25 mouse cellular contexts compared by ENCODE assay signal in genomic region chr9:21067006-21067684, GRCm38 (mm10). TPM values are rescaled to one million over a fixed set of nuclear protein-coding genes. Genes with fewer than 3 reads are reported as not detected.
A peak's percentile ranks its signal among the peaks of the same experiment; 100 is the strongest.
DNase-seq lines count a peak whose midpoint lies in the region; ATAC-seq and TF ChIP-seq lines count a peak whose summit lies in the region.
"Had no signal": no experiment of that assay in that cellular context is flagged by ENCODE, and none has a peak within 500 bp of the region (broad histone marks: within the 10 kb centered on the region; RNA-seq: fewer than 3 reads in every experiment).

Gene Zglp1 (minus strand): TSS chr9:21067093.

- no peak within 1 kb of the TSS for H3K4me2 ChIP-seq in heart, postnatal 0 days (ENCODE audit: low read depth, low read length)
- H3K4me2 ChIP-seq in midbrain, embryonic 11.5 days: no peak within 1 kb of the TSS
- H3K4me2 ChIP-seq: embryonic facial prominence, embryonic 13.5 days; forebrain, embryonic 12.5 days; heart, embryonic 15.5 days; intestine, embryonic 15.5 days had no signal

- no peaks in the 10 kb centered on the region for H3K9me3 ChIP-seq in heart, postnatal 0 days (replicated peaks; ENCODE audit: control insufficient read depth, low read length)
- H3K9me3 ChIP-seq in midbrain, embryonic 11.5 days (ENCODE audit: control insufficient read depth, low read length): no peaks in the 10 kb centered on the region
- no peaks in the 10 kb centered on the region for H3K9me3 ChIP-seq in midbrain, embryonic 10.5 days (replicated peaks)
- H3K9me3 ChIP-seq in ES-Bruce4 (replicated peaks; ENCODE audit: control insufficient read depth, insufficient read depth, low read length, poor library complexity, severe bottlenecking): no peaks in the 10 kb centered on the region
- no peaks in the 10 kb centered on the region for H3K9me3 ChIP-seq in embryonic facial prominence, embryonic 10.5 days
- H3K9me3 ChIP-seq: embryonic facial prominence, embryonic 13.5 days; forebrain, embryonic 12.5 days; G1E; heart, embryonic 10.5 days; heart, embryonic 15.5 days; hindbrain, embryonic 10.5 days; intestine, embryonic 15.5 days had no signal

- no peaks in the 10 kb centered on the region for H3K27me3 ChIP-seq in heart, postnatal 0 days (ENCODE audit: control insufficient read depth, insufficient read depth, low read length)
- no peaks in the 10 kb centered on the region for H3K27me3 ChIP-seq in midbrain, embryonic 11.5 days (ENCODE audit: control insufficient read depth, insufficient read depth, low read length)
- H3K27me3 ChIP-seq in midbrain, embryonic 10.5 days (ENCODE audit: low read depth, poor library complexity, severe bottlenecking): no peaks in the 10 kb centered on the region
- H3K27me3 ChIP-seq in ES-Bruce4 (ENCODE audit: control insufficient read depth, insufficient read depth, low read length, poor library complexity, severe bottlenecking): no peaks in the 10 kb centered on the region
- H3K27me3 ChIP-seq in embryonic facial prominence, embryonic 10.5 days (replicated peaks; ENCODE audit: low read depth, poor library complexity, severe bottlenecking): no peaks in the 10 kb centered on the region
- H3K27me3 ChIP-seq: embryonic facial prominence, embryonic 13.5 days; forebrain, embryonic 12.5 days; heart, embryonic 15.5 days; intestine, embryonic 15.5 days had no signal

- H3K9ac ChIP-seq in heart, postnatal 0 days (replicated peaks; ENCODE audit: low read depth, low read length): no peak within 1 kb of the TSS
- no peak within 1 kb of the TSS for H3K9ac ChIP-seq in midbrain, embryonic 11.5 days (ENCODE audit: low read length)
- H3K9ac ChIP-seq in ES-Bruce4 (ENCODE audit: low read depth, poor library complexity, severe bottlenecking): no peak within 1 kb of the TSS
- H3K9ac ChIP-seq: embryonic facial prominence, embryonic 13.5 days; forebrain, embryonic 12.5 days; heart, embryonic 15.5 days; intestine, embryonic 15.5 days had no signal

- no peak for TF ChIP-seq EP300 in heart, postnatal 0 days (IDR thresholded peaks at IDR 0.05; ENCODE audit: low read depth)
- TF ChIP-seq EP300 in ES-Bruce4 (IDR thresholded peaks at IDR 0.05; ENCODE audit: insufficient read depth, low read depth, low read length): no peak

- H3K4me1 ChIP-seq in heart, postnatal 0 days (ENCODE audit: control insufficient read depth, insufficient read depth): no peaks in the 10 kb centered on the region
- no peaks in the 10 kb centered on the region for H3K4me1 ChIP-seq in midbrain, embryonic 11.5 days (ENCODE audit: control insufficient read depth, insufficient read depth, low read length)
- H3K4me1 ChIP-seq in midbrain, embryonic 10.5 days: peaks cover 11% of the 10 kb centered on the region
- peaks cover 3% of the 10 kb centered on the region for H3K4me1 ChIP-seq in ES-Bruce4 (ENCODE audit: control insufficient read depth, insufficient read depth, low read length)
- peaks cover 7% of the 10 kb centered on the region for H3K4me1 ChIP-seq in embryonic facial prominence, embryonic 10.5 days
- H3K4me1 ChIP-seq: intestine, embryonic 15.5 days had no signal

- no peak for DNase-seq in heart, postnatal 0 days (ENCODE audit: low spot score)
- DNase-seq in heart, adult 8-10 months (ENCODE audit: low spot score): no peak
- DNase-seq in midbrain, embryonic 11.5 days (ENCODE audit: low spot score, missing footprints): peak; percentile 72
- DNase-seq in midbrain, embryonic 10.5 days (ENCODE audit: low spot score): no peak
- peak; percentile 70 for DNase-seq in testis, postnatal 14 days (ENCODE audit: low spot score)
- DNase-seq in embryonic facial prominence, embryonic 10.5 days (ENCODE audit: low spot score): no peak
- DNase-seq: adrenal gland, postnatal 14 days; cerebellum, adult 11-12 months; cerebellum, adult 9-10 months; cerebellum, postnatal 25 days; gastrocnemius, postnatal 14 days had no signal

- WGBS in heart, postnatal 0 days: 79% methylated on average over 27 of the region's 27 CpGs
- 85% methylated on average over 27 of the region's 27 CpGs for WGBS in midbrain, embryonic 11.5 days
- WGBS in midbrain, embryonic 10.5 days: 83% methylated on average over 27 of the region's 27 CpGs
- 82% methylated on average over 27 of the region's 27 CpGs for WGBS in embryonic facial prominence, embryonic 10.5 days

- 0 out of 2 replicates have a peak, but pooled peaks have one; percentile 20 for ATAC-seq in heart, postnatal 0 days (ENCODE audit: insufficient read depth, low read depth)
- no peak for ATAC-seq in midbrain, embryonic 11.5 days (ENCODE audit: low FRiP score)
- ATAC-seq: activated CD4-positive, CD25-positive, alpha-beta regulatory T cell, adult 4 months; forebrain, embryonic 16.5 days; intestine, embryonic 15.5 days had no signal

- no peak within 1 kb of the TSS for H3K27ac ChIP-seq in heart, postnatal 0 days (ENCODE audit: low read depth)
- no peak within 1 kb of the TSS for H3K27ac ChIP-seq in midbrain, embryonic 11.5 days (ENCODE audit: low read depth, low read length)
- no peak within 1 kb of the TSS for H3K27ac ChIP-seq in midbrain, embryonic 10.5 days (replicated peaks)
- no peak within 1 kb of the TSS for H3K27ac ChIP-seq in ES-Bruce4 (ENCODE audit: insufficient read depth, low read length)
- no peak within 1 kb of the TSS for H3K27ac ChIP-seq in embryonic facial prominence, embryonic 10.5 days (replicated peaks)
- H3K27ac ChIP-seq: embryonic facial prominence, embryonic 13.5 days; forebrain, embryonic 12.5 days; heart, embryonic 10.5 days; heart, embryonic 15.5 days; hindbrain, embryonic 10.5 days; intestine, embryonic 15.5 days had no signal

- no peak within 1 kb of the TSS for H3K4me3 ChIP-seq in heart, postnatal 0 days (ENCODE audit: low read depth, low read length)
- H3K4me3 ChIP-seq in midbrain, embryonic 11.5 days (ENCODE audit: low read depth, low read length): no peak within 1 kb of the TSS
- H3K4me3 ChIP-seq in midbrain, embryonic 10.5 days: no peak within 1 kb of the TSS
- peak within 1 kb of the TSS; percentile 25 for H3K4me3 ChIP-seq in ES-Bruce4 (ENCODE audit: low read depth, low read length)
- H3K4me3 ChIP-seq in embryonic facial prominence, embryonic 10.5 days: no peak within 1 kb of the TSS
- H3K4me3 ChIP-seq: embryonic facial prominence, embryonic 13.5 days; forebrain, embryonic 12.5 days; heart, embryonic 10.5 days; heart, embryonic 15.5 days; hindbrain, embryonic 10.5 days; intestine, embryonic 15.5 days had no signal

- no peak for TF ChIP-seq POLR2A in ES-Bruce4 (IDR thresholded peaks at IDR 0.05; ENCODE audit: insufficient read depth, low read length)

- no peak for TF ChIP-seq CTCF in heart, postnatal 0 days (IDR thresholded peaks at IDR 0.05; ENCODE audit: low read depth)
- TF ChIP-seq CTCF in ES-Bruce4 (IDR thresholded peaks at IDR 0.05; ENCODE audit: low read depth, low read length): peak; percentile 13

- peaks cover 31% of the 10 kb centered on the region for H3K36me3 ChIP-seq in heart, postnatal 0 days (replicated peaks; ENCODE audit: control insufficient read depth, insufficient read depth, low read length)
- peaks cover 7% of the 10 kb centered on the region; the same call in 1 of the 2 replicates for H3K36me3 ChIP-seq in midbrain, embryonic 11.5 days (ENCODE audit: control insufficient read depth, insufficient read depth, low read length)
- H3K36me3 ChIP-seq in midbrain, embryonic 10.5 days: peaks cover 81% of the 10 kb centered on the region
- no peaks in the 10 kb centered on the region; the same call in 1 of the 2 replicates for H3K36me3 ChIP-seq in ES-Bruce4 (ENCODE audit: control insufficient read depth, insufficient read depth, low read length, poor library complexity, severe bottlenecking)
- peaks cover 84% of the 10 kb centered on the region for H3K36me3 ChIP-seq in embryonic facial prominence, embryonic 10.5 days (replicated peaks)

RNA-seq across cellular contexts. Expression of gene Zglp1, which starts in this region (rescaled TPM):
- total RNA-seq in heart, postnatal 0 days (2014; rRNA removed; ENCODE audit: low replicate concordance): not detected in 2 replicates
- 0.30 TPM in 1 of 2 replicates, not detected in the other for polyA plus RNA-seq in heart, postnatal 0 days (2015; fragmentation: Nextera tagmentation; extraction: Ambion mirVana)
- total RNA-seq in heart, adult 8-10 months (2022): not detected
- polyA plus RNA-seq in midbrain, embryonic 11.5 days (2014; fragmentation: Nextera tagmentation; extraction: Ambion mirVana): 0.86 and 2.1 TPM in 2 replicates
- polyA plus RNA-seq in midbrain, embryonic 10.5 days (2016; fragmentation: Nextera tagmentation; extraction: Ambion mirVana): 0.91 and 1.2 TPM in 2 replicates
- polyA plus RNA-seq in ES-Bruce4 (2011; ENCODE audit: insufficient read depth, insufficient read length, low read depth, missing spikeins): 2.5 TPM in 1 of 2 replicates, not detected in the other
- 0.70 and 1.8 TPM in 2 replicates for polyA plus RNA-seq in embryonic facial prominence, embryonic 10.5 days (2016; fragmentation: Nextera tagmentation; extraction: Ambion mirVana)
- total RNA-seq: adrenal gland, adult 18-20 months; adrenal gland, postnatal 14 days; G1E; gastrocnemius, postnatal 14 days; heart, postnatal 25 days had no signal
- polyA plus RNA-seq: embryonic facial prominence, embryonic 13.5 days; frontal cortex, adult 2 months; gonadal fat pad, adult 2 months; heart, embryonic 15.5 days had no signal

Comparison
In these comparisons a context has a peak if more than half of its experiments do, and no peak if none do; other contexts are left out.
1. DNase-seq: peak in midbrain, embryonic 11.5 days (single experiment) and testis, postnatal 14 days (single experiment); none in heart, postnatal 0 days (single experiment), heart, adult 8-10 months (single experiment), midbrain, embryonic 10.5 days (single experiment) and embryonic facial prominence, embryonic 10.5 days (single experiment).
2. Peak in ATAC-seq in heart, postnatal 0 days; RNA of the gene not detected or under 1 TPM.